Mouse (Mus musculus): ENCODE results near the gene Fam25c. TPM values are rescaled to one million over a fixed set of nuclear protein-coding genes. Genes with fewer than 3 reads are reported as not detected.

Fam25c gene
- polyA plus RNA-seq, 1 experiment from 2014 or later = not detected

- no peaks in the 10 kb centered on the region for H3K27me3 ChIP-seq (replicated peaks; ENCODE audit: control insufficient read depth, insufficient read depth, low read length)
- H3K27ac ChIP-seq (ENCODE audit: low read depth, low read length) = no peak overlapping the region
- no peak overlapping the region for H3K4me3 ChIP-seq (ENCODE audit: low read depth, low read length)
- H3K36me3 ChIP-seq (ENCODE audit: control insufficient read depth, insufficient read depth) = no peaks in the 10 kb centered on the region
- no peak overlapping the region for H3K9ac ChIP-seq (ENCODE audit: low read depth, low read length)
- no peaks in the 10 kb centered on the region for H3K9me3 ChIP-seq (ENCODE audit: control insufficient read depth)
- TF ChIP-seq CTCF (IDR thresholded peaks at IDR 0.05; ENCODE audit: low read depth) = no peak
- ATAC-seq = no peak
- peak overlapping the region; percentile 86; the same call in 1 of the 2 replicates for H3K4me2 ChIP-seq (replicated peaks; ENCODE audit: low read depth)
- 50% methylated on average over 3 of the region's 3 CpGs for WGBS
- H3K4me1 ChIP-seq (replicated peaks; ENCODE audit: control insufficient read depth, insufficient read depth, low read length) = 0 out of 2 replicates have a peak, but pooled peaks cover 2% of the 10 kb centered on the region
These were observed 41.6 kb downstream of the Fam25c start for GRCm38 (mm10) chr14:34313612-34314011.

- no peak for TF ChIP-seq CTCF (IDR thresholded peaks at IDR 0.05; ENCODE audit: low read depth)
- ATAC-seq = no peak
- H3K27ac ChIP-seq (ENCODE audit: low read depth, low read length) = no peak overlapping the region
These were observed 42.7 kb downstream of the Fam25c start for GRCm38 (mm10) chr14:34312339-34313048.

DNA sequence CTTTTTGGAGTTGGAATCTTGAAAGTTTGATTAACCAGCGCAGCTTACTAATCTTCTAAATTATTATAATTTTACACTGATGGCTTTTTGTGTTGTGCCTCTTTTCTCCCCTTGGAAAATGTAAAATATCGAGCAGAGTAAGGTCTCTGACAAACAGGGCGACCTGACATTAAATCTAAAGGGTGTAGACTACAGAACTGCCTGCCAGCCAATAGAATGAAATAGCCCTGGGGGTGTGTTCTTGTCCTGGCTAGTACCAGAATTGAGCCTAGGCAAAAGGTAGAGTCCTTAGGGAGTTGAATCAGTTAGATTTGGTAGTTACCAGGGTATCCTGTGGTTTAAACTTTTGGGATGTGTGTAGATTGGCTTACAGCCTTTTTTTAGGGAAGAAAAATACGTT is 43.5 kb downstream of the Fam25c start:
- Histone ChIP-seq H3K9me3 (ENCODE audit: control insufficient read depth) (no peaks in the 10 kb centered on the region), H3K9ac (ENCODE audit: low read depth, low read length) (peak overlapping the region; percentile 87), H3K4me3 (ENCODE audit: low read depth, low read length) (peak overlapping the region; percentile 92), H3K27me3 (replicated peaks; ENCODE audit: control insufficient read depth, insufficient read depth, low read length) (no peaks in the 10 kb centered on the region), H3K27ac (ENCODE audit: low read depth, low read length) (no peak overlapping the region), H3K4me2 (replicated peaks; ENCODE audit: low read depth) (peak overlapping the region; percentile 86), H3K4me1 (replicated peaks; ENCODE audit: control insufficient read depth, insufficient read depth, low read length) (0 out of 2 replicates have a peak, but pooled peaks cover 2% of the 10 kb centered on the region), H3K36me3 (ENCODE audit: control insufficient read depth, insufficient read depth) (no peaks in the 10 kb centered on the region; the same call in 1 of the 2 replicates)
- no peak for TF ChIP-seq CTCF (IDR thresholded peaks at IDR 0.05; ENCODE audit: low read depth)
- under 1% methylated on average over 4 of the region's 4 CpGs for WGBS
- no peak for ATAC-seq

More at GRCm38 (mm10) chr14:34312339-34313048, 42.7 kb downstream of the Fam25c start:
- Histone ChIP-seq H3K4me2 (replicated peaks; ENCODE audit: low read depth) (peak overlapping the region; percentile 86), H3K4me3 (ENCODE audit: low read depth, low read length) (peak overlapping the region; percentile 92), H3K36me3 (ENCODE audit: control insufficient read depth, insufficient read depth) (no peaks in the 10 kb centered on the region), H3K9me3 (ENCODE audit: control insufficient read depth) (no peaks in the 10 kb centered on the region), H3K27me3 (replicated peaks; ENCODE audit: control insufficient read depth, insufficient read depth, low read length) (no peaks in the 10 kb centered on the region), H3K4me1 (replicated peaks; ENCODE audit: control insufficient read depth, insufficient read depth, low read length) (0 out of 2 replicates have a peak, but pooled peaks cover 2% of the 10 kb centered on the region), H3K9ac (ENCODE audit: low read depth, low read length) (0 out of 2 replicates have a peak overlapping the region, but pooled peaks have one; percentile 87)
- 14% methylated on average over 6 of the region's 6 CpGs for WGBS

DNA sequence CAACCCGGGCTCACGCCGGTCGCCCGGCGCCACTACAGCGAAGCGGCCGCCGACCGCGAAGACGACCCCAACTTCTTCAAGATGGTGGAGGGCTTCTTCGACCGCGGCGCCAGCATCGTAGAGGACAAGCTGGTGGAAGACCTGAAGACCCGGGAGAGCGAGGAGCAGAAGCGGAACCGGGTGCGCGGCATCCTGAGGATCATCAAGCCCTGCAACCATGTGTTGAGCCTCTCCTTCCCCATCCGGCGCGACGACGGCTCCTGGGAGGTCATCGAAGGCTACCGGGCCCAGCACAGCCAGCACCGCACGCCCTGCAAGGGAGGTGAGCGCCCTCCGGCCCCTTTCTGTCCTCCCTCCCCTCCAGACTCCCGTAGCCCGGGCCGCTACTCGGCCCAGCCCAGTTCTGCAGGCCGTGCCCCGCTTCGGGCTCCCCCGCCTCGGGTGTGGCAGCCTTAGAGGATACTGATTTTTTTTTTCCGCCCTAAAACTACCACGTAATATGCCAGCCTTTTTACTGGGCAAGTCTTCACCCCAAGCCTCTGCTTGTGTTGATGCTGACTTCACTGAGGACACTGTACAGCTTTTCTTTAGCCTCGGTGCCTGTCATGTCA is 44.1 kb downstream of the Fam25c start:
- 0 out of 2 replicates have a peak, but pooled peaks cover 2% of the 10 kb centered on the region for H3K4me1 ChIP-seq (replicated peaks; ENCODE audit: control insufficient read depth, insufficient read depth, low read length)
- ATAC-seq = peak; percentile 2; the same call in 1 of the 2 replicates

GRCm38 (mm10) chr14:34310234-34310965 is 44.8 kb downstream of the Fam25c start, which contains the start of the genes Shld2 and Glud1:
Shld2 (minus strand) TSS chr14:34310493.
Glud1 (plus strand) TSS chr14:34310727.
- Histone ChIP-seq H3K27ac (ENCODE audit: low read depth, low read length) (peak within 1 kb of the TSS; percentile 96), H3K36me3 (ENCODE audit: control insufficient read depth, insufficient read depth) (no peaks in the 10 kb centered on the region; the same call in 1 of the 2 replicates), H3K9me3 (ENCODE audit: control insufficient read depth) (no peaks in the 10 kb centered on the region), H3K4me3 (ENCODE audit: low read depth, low read length) (peak within 1 kb of the TSS; percentile 92), H3K27me3 (replicated peaks; ENCODE audit: control insufficient read depth, insufficient read depth, low read length) (no peaks in the 10 kb centered on the region), H3K4me2 (replicated peaks; ENCODE audit: low read depth) (peak within 1 kb of the TSS; percentile 86), H3K9ac (ENCODE audit: low read depth, low read length) (peak within 1 kb of the TSS; percentile 87), H3K4me1 (replicated peaks; ENCODE audit: control insufficient read depth, insufficient read depth, low read length) (0 out of 2 replicates have a peak, but pooled peaks cover 2% of the 10 kb centered on the region)
- TF ChIP-seq CTCF (IDR thresholded peaks at IDR 0.05; ENCODE audit: low read depth) = peak; percentile 34
- ATAC-seq = peak; percentile 97
- under 1% methylated on average over 93 of the region's 100 CpGs for WGBS

More for the DNA sequence above, 44.1 kb downstream of the Fam25c start:
- Histone ChIP-seq H3K9ac (ENCODE audit: low read depth, low read length) (peak overlapping the region; percentile 87), H3K4me3 (ENCODE audit: low read depth, low read length) (peak overlapping the region; percentile 92), H3K27me3 (replicated peaks; ENCODE audit: control insufficient read depth, insufficient read depth, low read length) (no peaks in the 10 kb centered on the region), H3K9me3 (ENCODE audit: control insufficient read depth) (no peaks in the 10 kb centered on the region), H3K36me3 (ENCODE audit: control insufficient read depth, insufficient read depth) (no peaks in the 10 kb centered on the region; the same call in 1 of the 2 replicates), H3K27ac (ENCODE audit: low read depth, low read length) (peak overlapping the region; percentile 96), H3K4me2 (replicated peaks; ENCODE audit: low read depth) (peak overlapping the region; percentile 86)
- under 1% methylated on average over 45 of the region's 47 CpGs for WGBS
- no peak for TF ChIP-seq CTCF (IDR thresholded peaks at IDR 0.05; ENCODE audit: low read depth)
